Mouse (Mus musculus) bone marrow, adult 2 months (tissue): Measurements from ENCODE around the gene Cds2. TPM values are rescaled to one million over a fixed set of nuclear protein-coding genes. Genes with fewer than 3 reads are reported as not detected.

Experiments
- H3K27ac ChIP-seq: fragments of 200-500 bp; 2 replicates; pipeline ENCODE4 v1.5.1; 2012; ENCODE audit warnings: low read depth, mild to moderate bottlenecking, control low read depth, inconsistent platforms, low read length; ENCODE audit not compliant: control insufficient read depth, poor library complexity, insufficient read depth
- H3K4me1 ChIP-seq: fragments of 200-500 bp; 2 replicates; pipeline ENCODE4 v1.6.1; 2011; ENCODE audit warnings: low read length; ENCODE audit not compliant: control insufficient read depth, insufficient read depth
- H3K4me3 ChIP-seq: fragments of 200-500 bp; replicated peaks from 2 replicates; pipeline ENCODE3; 2011; ENCODE audit warnings: mild to moderate bottlenecking, low read depth, low read length, control low read depth; ENCODE audit not compliant: control insufficient read depth
- CTCF ChIP-seq: fragments of 200-500 bp; IDR thresholded peaks from 2 replicates; pipeline ENCODE4 v1.5.1; 2011; ENCODE audit warnings: low read length, control low read depth; ENCODE audit not compliant: control insufficient read depth, insufficient read depth
- POLR2A ChIP-seq: fragments of 200-500 bp; IDR thresholded peaks from 2 replicates; pipeline ENCODE4 v1.6.1; 2011; ENCODE audit warnings: low read depth, mild to moderate bottlenecking, control low read depth, low read length, borderline replicate concordance; ENCODE audit not compliant: control insufficient read depth
- WGBS: fragments of 180-500 bp; shearing (Covaris S2); methylation state at CpG from one replicate; pipeline ENCODE4 v1.1.7; 2018; 5-methylcytosine and 5-hydroxymethylcytosine counted together
- polyA plus RNA-seq: library from polyadenylated mRNA; stranded (reverse); fragments of >200 nt; gene quantifications from 2 replicates; pipeline ENCODE4 v1.2.4, GENCODE M21; 2011; ENCODE audit warnings: low replicate concordance; ENCODE audit not compliant: missing spikeins, insufficient read depth, insufficient read length

Gene Cds2
- polyA plus RNA-seq, 1 experiment = 30.7 TPM

DNA sequence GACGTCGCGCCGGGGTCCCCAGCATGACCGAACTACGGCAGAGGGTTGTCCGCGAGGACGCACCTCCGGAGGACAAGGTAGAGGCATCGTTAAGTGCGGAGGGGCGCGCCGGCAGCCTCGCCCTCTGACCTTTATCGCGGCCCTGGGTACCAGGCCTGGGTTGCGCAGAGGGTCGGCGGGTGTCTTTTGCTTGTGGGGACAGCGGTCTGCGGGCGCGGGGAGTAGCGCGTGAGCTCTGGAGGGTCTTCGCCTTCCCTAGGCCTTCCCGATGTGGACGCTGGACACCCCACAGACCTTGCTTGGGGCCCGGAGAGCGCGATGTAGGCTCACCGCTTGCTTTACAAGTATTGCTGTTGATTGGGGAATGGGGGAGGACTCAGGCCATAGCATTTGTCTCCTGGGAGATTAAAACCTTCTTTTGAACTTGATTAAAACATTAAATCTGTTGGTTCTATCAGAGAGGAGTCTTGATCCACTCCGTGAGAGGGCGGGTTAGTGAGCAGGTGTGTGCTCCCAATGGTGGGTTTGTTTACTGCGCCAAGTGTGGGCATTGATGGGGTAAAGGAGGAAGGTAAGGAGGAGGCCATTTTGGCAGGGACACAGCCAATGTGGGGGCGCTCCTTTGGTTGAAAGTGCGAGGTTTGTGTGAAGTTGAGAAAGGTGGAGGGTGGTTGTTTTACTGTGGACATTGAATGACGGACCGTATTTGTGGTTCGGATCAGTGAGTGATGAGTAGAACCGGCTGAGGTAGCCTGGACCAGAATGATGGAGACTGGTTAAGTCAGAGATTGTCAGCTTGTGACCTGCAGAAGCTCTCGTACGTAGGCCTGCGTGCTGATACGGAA lies 695 bp downstream of the Cds2 start:
- Histone ChIP-seq H3K4me3 (peak overlapping the region; percentile 98), H3K27ac (peak overlapping the region; percentile 97), H3K4me1 (peaks cover 4% of the 10 kb centered on the region)
- TF ChIP-seq CTCF (no peak), POLR2A (no peak)
- WGBS = under 1% methylated on average over 47 of the region's 47 CpGs

DNA sequence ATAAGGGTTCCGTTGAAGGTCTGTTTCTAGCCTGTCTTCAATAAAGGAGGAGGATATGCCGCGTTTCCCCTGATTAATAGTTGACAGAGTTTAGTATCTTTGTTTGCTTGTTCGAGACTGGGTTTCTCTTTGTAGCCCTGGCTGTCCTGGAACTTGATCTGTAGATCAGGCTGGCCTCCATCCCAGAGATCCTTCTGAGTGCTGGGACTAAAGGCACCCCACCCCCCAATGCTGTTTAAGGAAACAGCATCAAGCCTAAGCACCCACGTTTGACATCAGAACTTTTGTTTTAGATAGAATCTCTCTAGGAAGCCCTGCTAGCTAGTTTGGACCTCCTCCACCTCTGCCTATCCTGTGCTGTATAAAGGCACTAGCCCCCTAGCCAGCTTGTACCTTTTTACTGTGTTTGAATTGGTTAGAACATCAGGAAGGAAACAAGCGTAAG lies 1.3 kb downstream of the Cds2 start:
- Histone ChIP-seq H3K27ac (peak overlapping the region; percentile 97; the same call in 1 of the 2 replicates), H3K4me3 (peak overlapping the region; percentile 98), H3K4me1 (peaks cover 4% of the 10 kb centered on the region)
- WGBS = 12% methylated on average over 6 of the region's 6 CpGs
- TF ChIP-seq CTCF = no peak
- no peak for TF ChIP-seq POLR2A

DNA sequence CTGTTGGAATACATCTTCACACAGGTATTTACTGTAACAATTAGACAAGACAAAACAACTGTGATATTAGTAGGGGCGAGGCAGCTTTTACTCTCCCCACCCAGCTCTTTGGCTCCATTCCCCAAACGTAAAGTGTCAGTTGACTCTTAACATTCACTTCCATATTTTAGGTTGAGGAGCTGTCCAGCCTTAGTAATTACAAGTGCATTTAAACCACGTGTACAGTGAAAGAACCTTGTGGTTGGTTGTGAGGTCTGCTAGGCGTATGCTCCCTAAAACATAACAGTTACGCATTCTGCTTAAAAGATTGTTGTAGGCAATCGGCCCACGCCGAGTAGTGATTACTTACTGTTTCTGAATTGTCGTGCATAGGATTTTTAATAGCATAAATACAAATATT lies 2.2 kb downstream of the Cds2 start:
- 40% methylated on average over 9 of the region's 9 CpGs for WGBS
- TF ChIP-seq POLR2A (no peak), CTCF (no peak)
- Histone ChIP-seq H3K4me1 (peaks cover 4% of the 10 kb centered on the region), H3K4me3 (peak overlapping the region; percentile 41), H3K27ac (no peak overlapping the region; the same call in 1 of the 2 replicates)

DNA sequence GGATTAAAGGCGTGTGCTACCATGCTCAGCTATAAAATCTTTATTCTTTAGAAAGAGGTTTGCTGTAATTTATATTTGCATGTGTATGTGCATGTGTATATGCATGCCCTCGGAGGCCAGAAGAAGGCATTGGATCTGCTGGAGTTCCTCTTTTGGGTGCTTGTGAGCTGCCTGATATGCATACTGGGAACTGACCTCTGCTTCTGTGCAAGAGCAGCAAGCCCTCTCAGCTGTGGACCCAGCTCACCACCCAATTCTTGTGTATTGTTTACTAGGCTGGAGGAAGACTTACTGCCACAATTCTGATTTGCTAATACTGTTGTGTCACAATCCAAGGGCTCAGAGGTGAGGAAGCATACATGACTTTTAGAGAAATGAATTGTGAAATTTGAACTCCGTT lies 3.1 kb downstream of the Cds2 start:
- H3K4me1 ChIP-seq = peaks cover 4% of the 10 kb centered on the region
- 44% methylated on average over 3 of the region's 3 CpGs for WGBS
- no peak overlapping the region for H3K4me3 ChIP-seq
- no peak overlapping the region for H3K27ac ChIP-seq
- TF ChIP-seq CTCF = no peak
- TF ChIP-seq POLR2A = 0 out of 2 replicates have a peak, but pooled peaks have one; percentile 16

DNA sequence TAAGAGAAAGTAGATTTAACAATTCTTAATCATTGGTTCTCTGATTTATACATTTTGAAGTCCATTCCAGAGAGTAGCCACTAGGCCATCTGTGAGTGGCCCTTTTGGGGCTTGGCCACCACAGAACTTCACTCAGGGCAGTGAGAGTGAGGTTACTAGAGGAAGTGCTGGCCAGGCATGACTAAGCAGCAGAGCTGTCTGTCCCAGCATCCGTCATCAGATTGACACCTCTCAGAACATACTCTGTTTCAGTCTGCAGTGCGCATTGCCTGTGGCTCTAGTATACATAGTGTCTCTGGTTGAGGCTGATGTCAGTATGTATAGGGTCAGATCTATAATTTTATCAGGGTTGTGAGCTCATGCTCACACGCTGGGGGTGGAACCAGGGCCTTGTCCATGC lies 6.3 kb downstream of the Cds2 start:
- Histone ChIP-seq H3K4me1 (peaks cover 3% of the 10 kb centered on the region), H3K27ac (no peak overlapping the region; the same call in 1 of the 2 replicates), H3K4me3 (no peak overlapping the region)
- WGBS = 34% methylated on average over 3 of the region's 3 CpGs
- TF ChIP-seq CTCF (no peak), POLR2A (no peak)

DNA sequence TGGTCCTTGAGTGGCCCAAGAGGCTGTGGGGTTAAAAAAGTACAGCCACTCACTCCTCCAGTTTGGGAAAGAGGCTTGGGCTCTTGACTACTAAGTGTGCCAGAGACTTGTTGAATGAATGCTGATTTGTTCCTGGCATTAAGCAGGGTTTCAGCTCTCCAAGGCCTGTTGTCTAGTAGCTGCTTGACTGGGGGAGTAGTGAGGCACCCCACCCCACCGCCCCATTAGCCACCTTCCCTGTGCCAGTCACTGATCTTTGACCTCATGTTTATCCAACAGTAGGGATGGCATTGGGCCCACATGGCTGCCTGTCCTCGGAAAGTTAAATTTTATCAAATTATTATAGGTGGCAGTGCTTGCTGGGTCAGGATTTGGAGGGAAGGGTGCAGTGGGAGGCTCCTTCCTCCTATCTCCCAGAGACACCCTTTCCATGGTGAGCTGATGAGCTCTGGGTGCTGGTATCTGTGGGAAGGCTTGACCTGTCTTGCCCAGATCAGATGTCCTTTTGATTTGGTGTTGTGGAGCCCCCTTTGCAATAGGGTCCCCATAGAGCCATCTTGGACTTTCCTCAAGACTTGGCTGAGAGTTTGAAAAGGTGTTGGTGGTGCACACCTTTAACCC lies 7.5 kb downstream of the Cds2 start:
- H3K4me3 ChIP-seq = no peak overlapping the region
- no peak for TF ChIP-seq POLR2A
- no peak for TF ChIP-seq CTCF
- WGBS = 65% methylated on average over 2 of the region's 2 CpGs
- no peak overlapping the region for H3K27ac ChIP-seq
- no peaks in the 10 kb centered on the region; the same call in 1 of the 2 replicates for H3K4me1 ChIP-seq

DNA sequence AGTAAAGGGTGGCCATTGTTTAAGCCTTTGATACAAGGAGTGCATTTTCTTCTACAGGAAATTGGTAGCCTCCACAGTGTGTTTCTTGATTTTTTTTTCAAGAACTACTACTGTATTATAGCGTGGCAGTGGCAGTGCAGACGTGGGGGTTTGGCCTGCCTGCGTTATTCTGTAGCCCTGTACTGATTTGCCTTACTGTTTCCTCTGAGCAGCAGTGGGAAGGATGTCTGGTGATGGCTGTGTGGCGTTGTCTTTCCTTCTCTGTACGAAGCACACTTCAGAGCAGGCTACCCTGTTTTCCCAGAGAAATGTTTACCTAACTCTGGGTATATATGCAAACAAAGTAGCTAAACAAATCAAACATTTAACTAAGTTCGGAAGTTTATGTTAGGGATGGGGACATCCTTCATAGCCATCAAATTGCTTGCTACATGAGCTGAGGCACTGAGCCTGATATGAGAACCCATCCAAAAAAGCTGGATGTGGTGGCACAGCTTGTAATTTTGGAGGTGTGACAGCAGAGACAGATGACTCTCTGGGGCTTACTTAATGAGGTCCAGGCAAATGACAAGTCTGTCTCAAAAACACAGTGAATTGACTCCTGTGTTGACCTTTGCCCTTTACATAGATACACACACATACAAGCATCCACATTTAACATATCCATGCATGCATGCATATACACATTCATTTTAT lies 9.9 kb downstream of the Cds2 start:
- 59% methylated on average over 6 of the region's 6 CpGs for WGBS
- Histone ChIP-seq H3K27ac (no peak overlapping the region), H3K4me3 (no peak overlapping the region), H3K4me1 (no peaks in the 10 kb centered on the region; the same call in 1 of the 2 replicates)
- TF ChIP-seq CTCF (no peak), POLR2A (no peak)

DNA sequence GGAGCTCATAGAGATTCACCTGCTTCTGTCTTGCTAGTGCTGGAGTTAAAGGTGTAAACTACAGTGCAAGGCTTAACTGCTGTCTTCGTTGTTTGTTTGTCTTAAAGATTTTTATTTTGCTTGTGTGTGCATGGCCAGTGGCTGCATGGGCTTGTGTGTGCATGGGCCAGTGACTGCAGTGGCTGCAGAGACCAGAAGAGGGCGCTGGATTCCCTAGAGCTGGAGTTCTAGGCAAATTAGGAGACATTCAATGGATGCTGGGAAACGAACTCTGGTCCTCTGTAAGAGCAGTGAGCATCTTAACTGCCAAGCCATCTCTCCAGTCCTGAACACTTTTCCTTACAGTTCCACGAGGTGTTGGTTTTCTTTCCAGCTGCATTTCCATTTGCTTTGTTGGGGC lies 12.6 kb downstream of the Cds2 start:
- TF ChIP-seq POLR2A = no peak
- peak; percentile 40; the same call in 1 of the 2 replicates for TF ChIP-seq CTCF
- WGBS = 77% methylated on average over 4 of the region's 4 CpGs
- Histone ChIP-seq H3K4me1 (no peaks in the 10 kb centered on the region; the same call in 1 of the 2 replicates), H3K27ac (no peak overlapping the region), H3K4me3 (no peak overlapping the region)
